Mouse (Mus musculus): Measurements from ENCODE around the gene Tyw1.
"Not testable (repeated sequence)": the region's sequence is repeated elsewhere in the genome, so short reads cannot be mapped to it uniquely, and the experiment has no call there.

Gene Tyw1

GRCm38 (mm10) chr5:130255017-130255720 lies at the start of gene Tyw1, which contains the start of gene Sbds:
Gene Tyw1, plus strand, starts transcription at chr5:130255619.
Gene Sbds, minus strand, starts transcription at chr5:130255530.
- DNase-seq (ENCODE audit: low spot score), result peak; percentile 97

GRCm38 (mm10) chr5:130207299-130207698 lies 48.1 kb upstream of the Tyw1 start:
- DNase-seq (ENCODE audit: low spot score), result no peak

- DNase-seq (ENCODE audit: low spot score), result no peak
Observed at GRCm38 (mm10) chr5:130212956-130213355, 42.5 kb upstream of the Tyw1 start.

DNA sequence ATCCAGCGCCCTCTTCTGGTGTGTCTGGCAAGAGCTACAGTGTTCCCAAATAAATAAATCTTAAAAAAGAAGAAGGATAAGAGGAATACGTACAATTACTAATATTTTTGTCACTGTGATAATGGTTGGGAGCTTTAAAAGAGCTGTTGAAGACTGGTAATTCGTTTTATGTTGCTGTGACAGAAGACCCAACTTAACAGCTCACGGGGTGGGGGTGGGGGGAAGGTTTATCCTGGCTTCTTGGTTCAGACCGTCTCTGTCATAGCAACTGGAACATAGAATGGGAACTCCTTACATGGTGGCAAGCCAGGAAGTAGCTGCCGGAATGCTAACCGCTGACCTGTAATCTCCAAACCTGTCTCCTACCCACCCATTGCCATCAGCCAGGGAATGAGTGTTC lies 38.6 kb upstream of the Tyw1 start, which contains the start of gene Tmem248:
TSS of gene Tmem248 (plus strand) at position 301 of the 400 bp plus-strand sequence.
- DNase-seq (ENCODE audit: low spot score), result no peak

DNA sequence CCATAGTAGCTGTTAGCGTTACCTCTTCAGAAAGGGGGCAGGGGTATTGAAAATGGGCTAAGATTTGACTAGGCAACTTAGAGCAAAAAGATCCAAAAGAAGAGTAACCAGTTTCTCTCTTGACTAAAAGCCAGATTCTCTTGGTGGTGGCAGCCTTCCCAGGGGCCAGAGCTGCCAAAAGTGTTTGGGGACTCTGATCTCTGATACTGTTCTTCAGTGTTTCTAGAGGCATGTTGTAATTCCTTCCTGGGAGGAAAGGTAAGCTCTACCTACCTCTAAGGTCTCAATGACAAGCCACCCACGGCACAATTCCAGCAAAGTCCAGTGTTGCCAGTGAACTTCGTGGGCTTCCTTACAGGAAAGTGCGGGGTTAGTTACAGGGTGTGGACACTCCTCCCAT lies 38.0 kb upstream of the Tyw1 start:
- DNase-seq (ENCODE audit: low spot score), result no peak

- DNase-seq (ENCODE audit: low spot score), result no peak
Observed at GRCm38 (mm10) chr5:130218336-130218735, 37.1 kb upstream of the Tyw1 start.

DNA sequence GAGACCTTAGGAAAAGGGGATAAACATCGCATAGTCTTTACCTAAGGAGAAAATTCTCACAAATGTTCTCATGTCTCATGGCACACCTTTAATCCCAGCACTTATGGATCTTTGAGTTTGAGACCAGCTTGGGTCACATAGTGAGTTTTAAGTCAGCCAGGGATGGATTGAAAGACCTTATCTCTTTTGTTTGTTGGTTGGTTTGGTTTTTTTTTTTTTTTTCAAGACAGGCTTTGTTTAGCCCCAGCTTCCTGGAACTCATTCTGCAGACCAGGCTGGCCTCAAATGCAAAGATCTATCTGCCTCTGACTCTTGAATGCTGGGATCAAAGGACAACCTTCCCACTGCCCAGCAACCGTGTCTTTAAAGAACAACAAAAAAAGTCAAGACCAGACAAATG lies 34.1 kb upstream of the Tyw1 start:
- DNase-seq (ENCODE audit: low spot score), result no peak

GRCm38 (mm10) chr5:130221760-130222145 lies 33.7 kb upstream of the Tyw1 start:
- no peak for DNase-seq (ENCODE audit: low spot score)

GRCm38 (mm10) chr5:130222146-130223004 lies 33.0 kb upstream of the Tyw1 start:
- peak; percentile 89 for DNase-seq (ENCODE audit: low spot score)

DNA sequence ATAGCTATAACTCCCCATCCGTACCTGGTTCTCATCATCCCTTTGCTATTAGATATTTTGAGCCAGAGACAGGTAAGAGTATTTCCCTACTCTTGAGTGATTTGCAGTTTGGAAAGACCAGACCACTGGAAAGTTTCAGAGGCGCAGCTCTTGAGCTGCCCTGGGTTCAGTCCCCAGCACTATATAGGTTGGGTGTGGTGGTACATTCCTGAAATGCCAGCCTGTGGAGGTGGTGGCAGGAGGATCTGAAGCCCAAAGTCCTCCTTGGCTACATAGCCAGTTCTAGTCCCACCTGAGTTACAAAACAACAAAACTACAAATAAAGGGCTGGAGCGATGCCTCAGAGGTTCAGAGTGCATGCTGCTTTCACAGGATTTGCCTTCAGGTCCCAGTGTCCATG lies 28.6 kb upstream of the Tyw1 start:
- no peak for DNase-seq (ENCODE audit: low spot score)

GRCm38 (mm10) chr5:130228120-130228519 lies 27.3 kb upstream of the Tyw1 start:
- DNase-seq (ENCODE audit: low spot score), result no peak

- no peak for DNase-seq (ENCODE audit: low spot score)
Observed at GRCm38 (mm10) chr5:130236302-130236701, 19.1 kb upstream of the Tyw1 start.

DNA sequence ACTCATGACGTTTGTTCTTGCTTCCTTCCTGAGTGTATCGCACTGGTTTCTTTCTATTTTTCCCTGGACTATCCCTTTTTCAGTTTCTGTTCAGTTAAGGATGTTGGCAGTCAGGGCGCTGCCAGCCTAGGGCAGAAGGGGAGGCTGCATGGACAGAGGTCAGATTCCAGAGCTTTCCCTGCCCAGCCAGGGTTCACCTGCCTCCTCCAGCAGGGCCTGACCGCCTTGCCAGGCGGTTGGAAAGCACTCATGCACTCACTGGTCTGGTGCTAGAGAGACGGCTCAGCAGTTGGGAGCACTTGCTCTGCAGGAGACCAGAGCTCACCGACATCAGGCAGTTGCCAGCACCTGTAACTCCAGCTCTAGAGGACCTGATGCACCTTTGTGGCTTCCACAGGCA lies 16.2 kb upstream of the Tyw1 start:
- DNase-seq (ENCODE audit: low spot score), result no peak

- no peak for DNase-seq (ENCODE audit: low spot score)
Observed at GRCm38 (mm10) chr5:130239856-130240255, 15.6 kb upstream of the Tyw1 start.

DNA sequence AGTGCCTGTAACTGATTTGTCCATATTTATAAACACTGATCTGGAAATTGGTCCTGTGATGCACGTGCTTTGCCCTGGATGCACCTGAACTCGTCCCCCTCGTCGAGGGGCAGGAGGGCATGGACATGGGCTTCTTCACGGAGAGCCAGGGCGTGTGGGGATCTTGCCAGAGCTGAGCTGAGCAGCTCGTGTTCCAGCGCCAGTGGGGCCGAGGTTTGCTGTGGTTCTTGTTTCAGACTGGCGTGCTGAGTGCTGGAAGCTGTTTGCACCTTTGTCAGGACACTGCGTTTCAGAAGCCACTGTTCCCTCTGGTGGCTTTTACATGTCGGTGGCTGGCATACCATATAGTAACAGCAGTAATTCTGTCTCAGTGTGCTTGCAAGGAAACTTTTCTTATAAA lies 14.0 kb upstream of the Tyw1 start:
- no peak for DNase-seq (ENCODE audit: low spot score)

GRCm38 (mm10) chr5:130247823-130248222 lies 7.6 kb upstream of the Tyw1 start:
- DNase-seq (ENCODE audit: low spot score), result no peak

DNA sequence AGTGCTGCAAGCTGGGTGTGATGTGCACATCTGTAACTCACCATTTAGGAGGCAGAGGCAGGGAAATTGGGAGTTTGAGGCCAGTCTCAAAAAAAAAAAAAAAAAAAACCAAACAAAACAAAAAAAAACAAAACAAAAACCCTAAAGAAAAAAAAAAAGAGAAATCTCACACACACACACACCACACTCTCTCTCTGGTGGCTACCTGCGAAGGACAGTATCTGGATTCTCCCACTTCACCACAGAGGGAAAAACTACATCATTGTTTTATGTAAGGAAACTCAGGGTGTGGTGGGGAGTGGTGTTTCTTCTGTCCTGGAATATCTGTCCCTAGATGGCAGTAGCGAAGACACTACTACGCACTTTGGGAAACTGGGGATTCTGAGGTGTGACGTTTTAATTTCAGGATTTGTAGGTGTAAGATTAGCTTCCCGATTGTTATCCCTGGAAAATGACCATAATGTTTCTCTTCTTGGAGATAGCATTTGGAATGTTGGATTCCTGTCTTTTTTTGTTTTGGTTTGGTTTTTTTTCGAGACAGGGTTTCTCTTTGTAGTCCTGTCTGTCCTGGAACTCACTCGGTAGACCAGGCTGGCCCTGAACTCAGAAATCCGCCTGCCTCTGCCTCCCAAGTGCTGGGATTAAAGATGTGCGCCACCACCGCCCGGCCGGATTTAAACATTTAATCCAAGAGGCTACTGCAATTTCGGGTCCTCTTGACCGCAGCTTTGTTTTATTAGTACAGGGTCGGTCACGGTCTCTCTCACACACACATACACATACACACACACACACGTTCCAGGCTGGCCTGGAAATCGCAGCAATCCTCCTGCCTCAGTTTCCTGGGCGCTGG lies 1.0 kb upstream of the Tyw1 start:
- DNase-seq (ENCODE audit: low spot score), result no peak

DNA sequence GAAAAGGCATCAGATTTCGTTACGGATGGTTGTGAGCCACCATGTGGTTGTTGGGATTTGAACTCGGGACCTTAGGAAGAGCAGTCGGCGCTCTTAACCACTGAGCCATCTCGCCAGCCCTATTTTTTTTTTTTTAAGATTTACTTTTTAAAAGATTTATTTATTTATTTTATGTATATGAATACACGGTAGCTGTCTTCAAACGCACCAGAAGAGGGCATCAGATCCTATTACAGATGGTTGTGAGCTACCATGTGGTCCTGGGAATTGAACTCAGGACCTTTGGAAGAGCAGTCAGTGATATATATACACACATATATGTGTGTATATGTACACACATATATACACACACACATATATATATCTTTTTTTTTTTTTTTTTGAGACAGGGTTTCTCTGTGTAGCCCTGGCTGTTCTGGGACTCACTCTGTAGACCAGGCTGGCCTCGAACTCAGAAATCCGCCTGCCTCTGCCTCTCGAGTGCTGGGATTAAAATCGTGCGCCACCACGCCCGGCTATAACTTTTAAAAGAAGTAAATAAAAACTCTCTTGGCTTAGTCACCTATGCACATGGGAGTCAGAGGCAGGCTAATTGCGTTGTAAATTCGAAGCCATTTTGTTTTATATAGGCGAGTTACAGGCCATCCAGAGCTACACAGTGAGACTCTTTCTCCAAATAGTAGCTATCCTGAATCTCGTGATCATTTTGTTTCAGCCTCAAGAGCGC lies 543 bp downstream of the Tyw1 start:
- not testable (repeated sequence) for DNase-seq (ENCODE audit: low spot score)

- peak; percentile 93 for DNase-seq (ENCODE audit: low spot score)
Observed at GRCm38 (mm10) chr5:130256678-130257271, 1.4 kb downstream of the Tyw1 start.

DNA sequence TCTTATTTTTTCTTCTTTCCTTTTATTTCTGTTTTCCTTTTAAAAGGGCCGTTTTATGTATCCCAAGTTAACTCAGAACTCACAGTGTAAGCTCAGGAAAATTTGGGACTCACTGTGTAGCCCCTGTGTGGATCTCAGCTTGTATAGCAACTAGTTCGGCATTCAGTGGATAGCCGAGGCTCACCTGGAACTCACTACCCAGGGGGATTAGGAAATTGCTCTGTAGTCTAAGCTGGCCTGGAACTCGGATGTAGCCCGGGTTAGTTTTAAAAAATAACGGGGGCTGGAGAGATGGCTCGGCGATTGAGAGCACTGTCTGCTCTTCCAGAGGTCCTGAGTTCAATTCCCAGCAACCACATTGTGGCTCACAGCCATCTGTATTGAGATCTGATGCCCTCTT lies 1.9 kb downstream of the Tyw1 start:
- DNase-seq (ENCODE audit: low spot score), result no peak

- DNase-seq (ENCODE audit: low spot score), result no peak
Observed at GRCm38 (mm10) chr5:130263454-130263853, 8.0 kb downstream of the Tyw1 start.

Data from ovary, adult 18-20 months (tissue).